Mouse (Mus musculus) cortical plate, adult 2 months (tissue): ENCODE data around the gene Zfp423.

Experiments used
- CTCF ChIP-seq: fragments of 200-500 bp; IDR thresholded peaks from 2 replicates; pipeline ENCODE4 v1.5.1; 2011; ENCODE audit warnings: mild to moderate bottlenecking, control low read depth, low read length; ENCODE audit not compliant: insufficient read depth; ENCODE audit errors: extremely low read depth
- POLR2A ChIP-seq: fragments of 200-500 bp; IDR thresholded peaks from 2 replicates; pipeline ENCODE4 v1.6.1; 2011; ENCODE audit warnings: mild to moderate bottlenecking, low read length, control low read depth; ENCODE audit not compliant: insufficient read depth; ENCODE audit errors: extremely low read depth

DNA sequence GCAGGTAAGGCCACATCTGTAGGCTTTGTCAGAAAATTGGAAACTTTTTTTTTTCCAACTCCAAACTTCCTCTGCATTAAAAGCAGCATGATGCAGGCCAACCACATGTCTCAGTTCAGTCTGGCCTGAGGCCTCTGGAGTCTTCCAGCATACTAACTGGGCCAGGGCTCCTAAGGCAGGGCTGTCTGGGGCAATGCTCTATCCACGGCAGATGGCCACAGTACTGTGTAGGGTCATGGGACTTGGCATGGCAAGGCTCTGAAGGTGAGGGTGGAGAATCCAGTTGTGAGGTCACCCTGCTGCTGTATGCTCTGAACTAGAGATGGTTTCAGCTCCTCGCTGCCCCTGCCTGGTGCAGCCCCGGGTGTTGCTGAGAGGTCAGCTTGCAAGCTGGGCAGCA, 289.2 kb downstream of the Zfp423 start:
- TF ChIP-seq POLR2A (no peak), CTCF (no peak)
